8 mouse cellular contexts compared by ENCODE assay signal in the genomic region with DNA sequence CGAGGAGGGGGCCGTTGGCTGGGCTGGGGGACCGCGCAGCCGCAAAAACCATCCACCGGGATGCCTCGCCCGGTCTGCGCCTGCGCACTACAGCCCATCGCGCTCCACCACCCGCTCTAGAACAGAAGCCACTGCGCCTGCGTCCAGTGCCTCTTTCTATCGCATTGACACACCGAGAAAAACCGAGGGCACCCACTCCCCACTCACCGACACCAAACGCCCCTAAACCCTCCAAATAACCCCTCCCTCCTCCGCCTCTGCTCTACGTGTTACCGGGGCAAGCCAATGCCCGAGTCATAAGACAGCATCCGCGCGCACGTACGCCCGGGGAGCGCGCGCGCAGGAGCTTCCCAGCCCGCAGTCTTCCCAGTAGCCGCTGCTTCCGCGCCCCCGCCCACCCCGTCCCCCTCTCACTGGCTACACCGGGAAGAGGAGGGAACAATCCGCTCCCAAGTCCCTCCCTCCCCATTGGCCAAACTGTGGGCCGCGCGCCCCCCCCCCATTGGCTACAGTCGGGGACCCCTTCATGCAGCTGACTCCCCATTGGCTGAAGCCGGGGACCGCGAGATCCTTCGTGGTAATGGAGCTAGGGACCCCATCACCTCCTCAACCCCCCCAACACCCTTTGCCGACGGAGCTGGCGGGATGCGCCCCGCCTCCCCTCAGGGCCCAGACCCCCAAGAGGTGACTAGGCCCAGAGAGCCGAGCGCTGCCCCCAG. TPM values are rescaled to one million over a fixed set of nuclear protein-coding genes. Genes with fewer than 3 reads are reported as not detected.
DNase-seq lines count a peak whose midpoint lies in the region; ATAC-seq lines count a peak whose summit lies in the region.

No protein-coding gene starts in this region.

- DNase-seq in NIH3T3 (ENCODE audit: low read depth), result peak; percentile 97
- peak; percentile 95 for DNase-seq in cerebellum, adult 9-11 months
- peak; percentile 85 to 94 for DNase-seq in frontal cortex, adult 2 months (ENCODE audit: extremely low spot score in 1 of 2, low spot score in 1 of 2)
- peak; percentile 95 for DNase-seq in hindbrain, embryonic 11.5 days (ENCODE audit: low spot score)
- peak; percentile 96 to 97 for DNase-seq in layer of hippocampus, postnatal 14 days (ENCODE audit: low spot score in 2 of 2)
- DNase-seq in lung, postnatal 10 days, result peak; percentile 97
- peak; percentile 80 for DNase-seq in ovary, postnatal 14 days (ENCODE audit: low spot score)
- DNase-seq in thymus, postnatal 10 days (ENCODE audit: low spot score in 2 of 2), result peak; percentile 92 to 94

- H3K36me3 ChIP-seq in hindbrain, embryonic 11.5 days (ENCODE audit: control insufficient read depth, insufficient read depth, low read length), result peaks cover 15% of the 10 kb centered on the region

- peak overlapping the region; percentile 99 for H3K27ac ChIP-seq in hindbrain, embryonic 11.5 days (ENCODE audit: low read depth, low read length)

- H3K9ac ChIP-seq in hindbrain, embryonic 11.5 days (ENCODE audit: low read depth, low read length), result peak overlapping the region; percentile 97

- H3K27me3 ChIP-seq in hindbrain, embryonic 11.5 days (ENCODE audit: control insufficient read depth, insufficient read depth, low read length), result no peaks in the 10 kb centered on the region

- H3K4me3 ChIP-seq in hindbrain, embryonic 11.5 days (ENCODE audit: low read depth, low read length), result peak overlapping the region; percentile 96

- 0 out of 2 replicates have a peak, but pooled peaks cover 2% of the 10 kb centered on the region for H3K4me1 ChIP-seq in hindbrain, embryonic 11.5 days (replicated peaks; ENCODE audit: control insufficient read depth, insufficient read depth, low read length)

- WGBS in hindbrain, embryonic 11.5 days, result under 1% methylated on average over 51 of the region's 57 CpGs

- H3K9me3 ChIP-seq in hindbrain, embryonic 11.5 days (ENCODE audit: control insufficient read depth, low read length), result no peaks in the 10 kb centered on the region

- peak; percentile 91 for ATAC-seq in hindbrain, embryonic 11.5 days (ENCODE audit: low FRiP score)

- H3K4me2 ChIP-seq in hindbrain, embryonic 11.5 days (replicated peaks; ENCODE audit: low read depth, low read length), result peak overlapping the region; percentile 76

RNA-seq across cellular contexts. Expression of a gene that starts 1.1 kb away (rescaled TPM):
- 144 and 153 TPM in 2 replicates for polyA plus RNA-seq in frontal cortex, adult 2 months (2012; rRNA removed)
- polyA plus RNA-seq in hindbrain, embryonic 11.5 days (2014; fragmentation: Nextera tagmentation; extraction: Ambion mirVana), result 54.5 and 55.1 TPM in 2 replicates
- 100 to 1,000 TPM; 122 to 124 TPM for total RNA-seq in layer of hippocampus, postnatal 14 days (2021)

RNA-seq across cellular contexts. Expression of a gene that starts 15.0 kb away (rescaled TPM):
- polyA plus RNA-seq in frontal cortex, adult 2 months (2012; rRNA removed), result 97.2 and 102 TPM in 2 replicates
- polyA plus RNA-seq in hindbrain, embryonic 11.5 days (2014; fragmentation: Nextera tagmentation; extraction: Ambion mirVana), result 140 and 147 TPM in 2 replicates
- total RNA-seq in layer of hippocampus, postnatal 14 days (2021), result 10 to 100 TPM; 79.7 to 88.9 TPM

RNA-seq across cellular contexts. Expression of a gene that starts 27.0 kb away (rescaled TPM):
- 60.5 and 63.7 TPM in 2 replicates for polyA plus RNA-seq in frontal cortex, adult 2 months (2012; rRNA removed)
- polyA plus RNA-seq in hindbrain, embryonic 11.5 days (2014; fragmentation: Nextera tagmentation; extraction: Ambion mirVana), result 38.0 and 41.0 TPM in 2 replicates
- total RNA-seq in layer of hippocampus, postnatal 14 days (2021), result 10 to 100 TPM; 65.7 to 68.1 TPM

RNA-seq across cellular contexts. Expression of a gene that starts 39.3 kb away (rescaled TPM):
- 1.2 and 1.9 TPM in 2 replicates for polyA plus RNA-seq in frontal cortex, adult 2 months (2012; rRNA removed)
- polyA plus RNA-seq in hindbrain, embryonic 11.5 days (2014; fragmentation: Nextera tagmentation; extraction: Ambion mirVana), result 2.7 and 3.0 TPM in 2 replicates
- 1 to 10 TPM in 1 of 2 experiments, under 1 TPM in 1; 0.85 to 2.2 TPM for total RNA-seq in layer of hippocampus, postnatal 14 days (2021)

Comparison
In these comparisons a context has a peak if more than half of its experiments do, and no peak if none do; other contexts are left out.
1. Peak in every context shown above with its lines: DNase-seq, ATAC-seq, H3K4me3 ChIP-seq and H3K27ac ChIP-seq.